Mouse (Mus musculus): Measurements from ENCODE around the gene Rgma. TPM values are rescaled to one million over a fixed set of nuclear protein-coding genes. Genes with fewer than 3 reads are reported as not detected.

The Rgma gene
- polyA plus RNA-seq, 1 experiment from 2014 or later: 6.6 TPM

DNA sequence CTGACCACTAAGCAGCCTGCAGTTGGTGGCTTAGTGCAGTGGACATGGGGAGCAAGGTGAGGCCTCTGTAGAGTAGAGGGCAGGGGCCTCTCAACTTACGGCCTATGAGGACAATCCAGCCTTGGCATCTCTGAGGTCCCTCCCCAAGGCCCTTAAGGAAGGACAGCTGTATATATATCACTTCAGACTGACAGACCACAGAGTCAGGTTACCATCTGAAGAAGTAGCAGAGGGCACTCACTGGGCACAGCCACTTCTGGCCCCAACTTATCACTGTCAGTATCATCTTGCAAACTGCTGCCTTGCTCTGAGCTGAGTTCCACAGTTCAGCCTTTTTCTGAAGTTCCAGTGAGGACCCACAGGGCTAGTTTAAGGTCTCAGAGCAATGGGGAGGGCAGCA lies 27.4 kb downstream of the Rgma start:
- no peak; the same call in 1 of the 2 replicates for ATAC-seq (replicated peaks; ENCODE audit: low FRiP score, low read depth)
- Histone ChIP-seq H3K27ac (no peak overlapping the region), H3K9ac (ENCODE audit: low read depth, low read length) (no peak overlapping the region), H3K27me3 (ENCODE audit: insufficient read depth, low read length) (no peaks in the 10 kb centered on the region), H3K4me3 (replicated peaks; ENCODE audit: low read depth, low read length) (no peak overlapping the region), H3K9me3 (replicated peaks; ENCODE audit: low read length) (no peaks in the 10 kb centered on the region), H3K4me2 (ENCODE audit: low read length) (no peak overlapping the region), H3K4me1 (replicated peaks; ENCODE audit: insufficient read depth, low read length) (peaks cover 30% of the 10 kb centered on the region), H3K36me3 (ENCODE audit: insufficient read depth, low read length) (no peaks in the 10 kb centered on the region; the same call in 1 of the 2 replicates)
- TF ChIP-seq CTCF (IDR thresholded peaks at IDR 0.05; ENCODE audit: low read depth): no peak
- peak; percentile 78 for DNase-seq (ENCODE audit: low spot score)
- WGBS: 72% methylated on average over 1 of the region's 1 CpGs

DNA sequence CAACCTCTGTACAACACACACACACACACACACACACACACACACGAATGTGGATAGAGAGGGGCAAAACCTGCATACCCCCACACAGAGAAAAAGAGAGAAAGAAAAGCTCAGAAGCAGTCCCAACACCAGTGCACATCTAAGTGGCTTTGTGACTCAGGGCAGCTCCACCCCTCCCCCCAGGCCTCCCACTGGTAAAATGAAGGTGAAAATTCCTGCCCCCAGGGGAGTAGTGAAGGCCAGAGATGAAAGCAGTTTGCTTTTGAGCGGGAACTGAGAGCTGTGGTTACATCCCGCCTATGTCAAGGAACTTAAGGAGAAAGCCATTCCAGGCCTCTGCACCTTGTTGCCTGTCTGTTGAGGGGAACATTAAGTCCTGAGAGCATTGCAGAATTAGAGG lies 28.2 kb downstream of the Rgma start:
- Histone ChIP-seq H3K9ac (ENCODE audit: low read depth, low read length) (no peak overlapping the region), H3K9me3 (replicated peaks; ENCODE audit: low read length) (no peaks in the 10 kb centered on the region), H3K4me2 (ENCODE audit: low read length) (no peak overlapping the region), H3K4me1 (replicated peaks; ENCODE audit: insufficient read depth, low read length) (peaks cover 21% of the 10 kb centered on the region), H3K4me3 (replicated peaks; ENCODE audit: low read depth, low read length) (no peak overlapping the region), H3K27me3 (ENCODE audit: insufficient read depth, low read length) (no peaks in the 10 kb centered on the region), H3K36me3 (ENCODE audit: insufficient read depth, low read length) (no peaks in the 10 kb centered on the region; the same call in 1 of the 2 replicates), H3K27ac (no peak overlapping the region)
- no peak for ATAC-seq (replicated peaks; ENCODE audit: low FRiP score, low read depth)
- DNase-seq (ENCODE audit: low spot score): no peak
- 39% methylated on average over 3 of the region's 3 CpGs for WGBS
- TF ChIP-seq CTCF (IDR thresholded peaks at IDR 0.05; ENCODE audit: low read depth): no peak

DNA sequence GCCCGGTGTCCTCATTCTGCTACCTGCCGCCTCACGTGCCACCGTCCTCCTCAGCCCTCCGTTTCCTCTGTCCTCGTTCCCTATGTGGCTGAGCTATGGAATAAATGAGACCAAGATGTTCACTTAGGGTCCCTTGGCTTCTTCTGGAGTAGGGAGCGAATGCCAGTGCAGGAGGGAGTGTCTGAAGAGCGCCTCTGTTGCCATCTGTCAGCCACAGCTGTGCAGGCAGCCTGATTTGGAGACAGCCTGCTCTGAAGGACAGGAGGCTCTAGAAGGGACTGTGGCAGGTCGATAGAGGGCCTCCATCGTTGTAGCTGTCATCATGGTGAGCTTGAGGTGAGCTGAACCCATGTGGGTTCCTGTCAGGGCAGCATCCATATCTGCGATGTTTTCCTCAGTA lies 30.2 kb downstream of the Rgma start:
- no peak for ATAC-seq (replicated peaks; ENCODE audit: low FRiP score, low read depth)
- Histone ChIP-seq H3K4me3 (replicated peaks; ENCODE audit: low read depth, low read length) (no peak overlapping the region), H3K36me3 (ENCODE audit: insufficient read depth, low read length) (peaks cover 4% of the 10 kb centered on the region), H3K9me3 (replicated peaks; ENCODE audit: low read length) (no peaks in the 10 kb centered on the region), H3K4me1 (replicated peaks; ENCODE audit: insufficient read depth, low read length) (peaks cover 9% of the 10 kb centered on the region), H3K27me3 (ENCODE audit: insufficient read depth, low read length) (no peaks in the 10 kb centered on the region), H3K4me2 (ENCODE audit: low read length) (no peak overlapping the region), H3K9ac (ENCODE audit: low read depth, low read length) (no peak overlapping the region), H3K27ac (no peak overlapping the region)
- TF ChIP-seq CTCF (IDR thresholded peaks at IDR 0.05; ENCODE audit: low read depth): no peak
- WGBS: 96% methylated on average over 11 of the region's 11 CpGs
- no peak for DNase-seq (ENCODE audit: low spot score)

DNA sequence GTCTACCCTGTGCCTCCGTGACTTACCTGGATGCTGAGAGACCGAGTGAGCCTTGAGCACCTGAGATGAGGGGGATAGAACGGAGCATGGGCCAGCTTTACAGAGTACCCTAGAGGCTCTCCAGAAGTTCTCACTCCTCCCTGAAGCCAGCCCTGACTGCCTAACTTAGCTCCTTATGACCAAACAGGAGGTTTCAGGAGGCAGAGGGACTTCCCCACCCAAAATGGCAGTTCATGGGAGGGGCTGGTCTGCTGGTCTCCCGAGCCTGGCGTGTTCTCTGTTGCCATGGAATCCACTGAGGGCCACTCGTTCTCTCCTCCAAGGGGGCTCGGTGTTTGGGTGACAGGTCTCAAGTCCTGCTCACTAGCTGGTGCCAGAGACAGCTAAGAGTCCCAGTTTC lies 36.2 kb downstream of the Rgma start:
- Histone ChIP-seq H3K4me3 (replicated peaks; ENCODE audit: low read depth, low read length) (no peak overlapping the region), H3K4me1 (replicated peaks; ENCODE audit: insufficient read depth, low read length) (no peaks in the 10 kb centered on the region), H3K36me3 (ENCODE audit: insufficient read depth, low read length) (peaks cover 12% of the 10 kb centered on the region), H3K4me2 (ENCODE audit: low read length) (no peak overlapping the region), H3K9me3 (replicated peaks; ENCODE audit: low read length) (no peaks in the 10 kb centered on the region), H3K9ac (ENCODE audit: low read depth, low read length) (no peak overlapping the region), H3K27ac (no peak overlapping the region), H3K27me3 (ENCODE audit: insufficient read depth, low read length) (no peaks in the 10 kb centered on the region)
- DNase-seq (ENCODE audit: low spot score): no peak
- ATAC-seq (replicated peaks; ENCODE audit: low FRiP score, low read depth): no peak
- TF ChIP-seq CTCF (IDR thresholded peaks at IDR 0.05; ENCODE audit: low read depth): no peak
- 74% methylated on average over 7 of the region's 7 CpGs for WGBS

GRCm38 (mm10) chr7:73411986-73412385 lies 36.7 kb downstream of the Rgma start:
- 75% methylated on average over 4 of the region's 4 CpGs for WGBS
- Histone ChIP-seq H3K27me3 (ENCODE audit: insufficient read depth, low read length) (no peaks in the 10 kb centered on the region), H3K4me3 (replicated peaks; ENCODE audit: low read depth, low read length) (no peak overlapping the region), H3K9me3 (replicated peaks; ENCODE audit: low read length) (no peaks in the 10 kb centered on the region), H3K4me1 (replicated peaks; ENCODE audit: insufficient read depth, low read length) (no peaks in the 10 kb centered on the region), H3K27ac (no peak overlapping the region), H3K36me3 (ENCODE audit: insufficient read depth, low read length) (peaks cover 12% of the 10 kb centered on the region), H3K4me2 (ENCODE audit: low read length) (no peak overlapping the region), H3K9ac (ENCODE audit: low read depth, low read length) (no peak overlapping the region)
- DNase-seq (ENCODE audit: low spot score): no peak
- no peak for ATAC-seq (replicated peaks; ENCODE audit: low FRiP score, low read depth)
- no peak for TF ChIP-seq CTCF (IDR thresholded peaks at IDR 0.05; ENCODE audit: low read depth)

DNA sequence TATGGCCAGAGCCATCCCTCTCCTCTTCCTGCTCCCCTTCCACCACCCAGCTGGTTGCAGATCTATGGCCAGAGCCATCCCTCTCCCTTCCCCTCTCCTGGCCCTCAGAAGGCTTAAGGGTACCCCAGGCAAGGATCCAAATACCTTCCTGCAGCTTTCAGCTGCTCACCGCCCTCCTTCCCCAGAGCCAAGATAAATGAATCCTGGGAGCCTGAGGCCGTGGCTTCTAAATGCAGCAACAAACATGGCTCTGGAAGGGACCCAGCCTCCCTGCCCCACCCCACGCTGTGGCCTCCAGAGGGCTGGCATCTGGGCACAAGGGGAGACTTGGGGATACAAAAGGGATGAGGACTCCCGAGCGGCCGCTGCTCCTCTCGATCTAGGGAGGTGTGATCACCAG lies 37.1 kb downstream of the Rgma start:
- Histone ChIP-seq H3K27ac (no peak overlapping the region), H3K4me2 (ENCODE audit: low read length) (no peak overlapping the region), H3K4me1 (replicated peaks; ENCODE audit: insufficient read depth, low read length) (no peaks in the 10 kb centered on the region), H3K27me3 (ENCODE audit: insufficient read depth, low read length) (no peaks in the 10 kb centered on the region), H3K4me3 (replicated peaks; ENCODE audit: low read depth, low read length) (no peak overlapping the region), H3K9me3 (replicated peaks; ENCODE audit: low read length) (no peaks in the 10 kb centered on the region), H3K9ac (ENCODE audit: low read depth, low read length) (no peak overlapping the region), H3K36me3 (ENCODE audit: insufficient read depth, low read length) (peaks cover 12% of the 10 kb centered on the region)
- 68% methylated on average over 7 of the region's 7 CpGs for WGBS
- DNase-seq (ENCODE audit: low spot score) (no peak), ATAC-seq (replicated peaks; ENCODE audit: low FRiP score, low read depth) (no peak)
- no peak for TF ChIP-seq CTCF (IDR thresholded peaks at IDR 0.05; ENCODE audit: low read depth)

DNA sequence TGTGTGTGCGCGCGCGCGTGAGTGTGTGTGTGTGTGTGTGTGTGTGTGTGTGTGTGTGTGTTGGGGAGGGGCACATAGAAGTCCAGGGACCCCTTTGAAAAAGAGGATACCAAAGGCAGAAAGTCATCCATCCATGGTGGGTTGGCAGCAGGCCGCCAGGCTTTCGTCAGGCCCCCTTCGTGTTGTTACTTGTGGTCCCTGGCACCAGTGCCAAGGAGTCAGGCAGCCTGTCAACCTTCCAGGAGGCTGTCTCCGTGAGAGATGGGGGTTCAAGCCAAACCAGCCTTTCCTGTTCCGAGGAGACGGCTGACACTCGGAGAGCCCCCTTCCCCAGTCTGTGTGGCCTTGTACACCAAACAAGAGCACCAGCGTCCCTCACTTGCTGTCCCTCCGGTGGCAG lies 38.9 kb downstream of the Rgma start:
- Histone ChIP-seq H3K9ac (ENCODE audit: low read depth, low read length) (no peak overlapping the region), H3K27me3 (ENCODE audit: insufficient read depth, low read length) (no peaks in the 10 kb centered on the region), H3K27ac (no peak overlapping the region), H3K4me2 (ENCODE audit: low read length) (no peak overlapping the region), H3K36me3 (ENCODE audit: insufficient read depth, low read length) (peaks cover 10% of the 10 kb centered on the region), H3K4me3 (replicated peaks; ENCODE audit: low read depth, low read length) (no peak overlapping the region), H3K9me3 (replicated peaks; ENCODE audit: low read length) (no peaks in the 10 kb centered on the region), H3K4me1 (replicated peaks; ENCODE audit: insufficient read depth, low read length) (no peaks in the 10 kb centered on the region)
- TF ChIP-seq CTCF (IDR thresholded peaks at IDR 0.05; ENCODE audit: low read depth): no peak
- DNase-seq (ENCODE audit: low spot score) (no peak), ATAC-seq (replicated peaks; ENCODE audit: low FRiP score, low read depth) (no peak)
- WGBS: 82% methylated on average over 14 of the region's 14 CpGs
